Comparison of ENCODE assay signal across 20 mouse cellular contexts in genomic region chr11:106776960-106777359, GRCm38 (mm10). TPM values are rescaled to one million over a fixed set of nuclear protein-coding genes. Genes with fewer than 3 reads are reported as not detected.
DNase-seq lines count a peak whose midpoint lies in the region; ATAC-seq lines count a peak whose summit lies in the region.
"Had no signal": no experiment of that assay in that cellular context is flagged by ENCODE, and none has a peak within 500 bp of the region (broad histone marks: within the 10 kb centered on the region; RNA-seq: fewer than 3 reads in every experiment).

No protein-coding gene starts in this region.

- no peak overlapping the region for H3K9ac ChIP-seq in kidney, embryonic 16.5 days (replicated peaks; ENCODE audit: low read length)
- H3K9ac ChIP-seq: forebrain, embryonic 12.5 days; hindbrain, embryonic 12.5 days; limb, embryonic 13.5 days; lung, embryonic 15.5 days; stomach, embryonic 15.5 days had no signal

- no peak overlapping the region for H3K4me3 ChIP-seq in kidney, embryonic 16.5 days (ENCODE audit: low read length)
- H3K4me3 ChIP-seq: forebrain, embryonic 12.5 days; hindbrain, embryonic 12.5 days; lung, embryonic 15.5 days; stomach, embryonic 15.5 days had no signal

- peaks cover 50% of the 10 kb centered on the region for H3K36me3 ChIP-seq in kidney, embryonic 16.5 days (ENCODE audit: insufficient read depth, low read length)

- no peak overlapping the region for H3K4me2 ChIP-seq in kidney, embryonic 16.5 days (replicated peaks; ENCODE audit: low read depth, low read length)
- H3K4me2 ChIP-seq: forebrain, embryonic 12.5 days; hindbrain, embryonic 12.5 days; stomach, embryonic 15.5 days had no signal

- H3K4me1 ChIP-seq in kidney, embryonic 16.5 days (ENCODE audit: insufficient read depth, low read length): peaks cover 11% of the 10 kb centered on the region; the same call in 1 of the 2 replicates

- H3K27me3 ChIP-seq in kidney, embryonic 16.5 days (ENCODE audit: insufficient read depth, low read length): no peaks in the 10 kb centered on the region
- H3K27me3 ChIP-seq: forebrain, embryonic 12.5 days; hindbrain, embryonic 12.5 days; limb, embryonic 13.5 days; lung, embryonic 15.5 days; Patski; stomach, embryonic 15.5 days had no signal

- ATAC-seq in kidney, embryonic 16.5 days (ENCODE audit: low FRiP score, low TSS enrichment): no peak
- no peak for ATAC-seq in frontal cortex, adult (ENCODE audit: low TSS enrichment)
- ATAC-seq: activated CD4-positive, CD25-positive, alpha-beta regulatory T cell, adult 4 months; inflammation-experienced regulatory T-cells, adult 6 months; Patski had no signal

- H3K9me3 ChIP-seq in kidney, embryonic 16.5 days (ENCODE audit: low read length): no peaks in the 10 kb centered on the region
- H3K9me3 ChIP-seq: forebrain, embryonic 12.5 days; hindbrain, embryonic 12.5 days; limb, embryonic 13.5 days; lung, embryonic 15.5 days; stomach, embryonic 15.5 days had no signal

- WGBS in kidney, embryonic 16.5 days: 84% methylated on average over 4 of the region's 4 CpGs

- peak; percentile 49 for DNase-seq in kidney, adult 11 months
- peak; percentile 51 for DNase-seq in 416B (ENCODE audit: low read depth)
- DNase-seq in kidney, adult 8-10 months: peak; percentile 54 to 63
- peak; percentile 51 for DNase-seq in lung, postnatal 25 days (ENCODE audit: low spot score)
- DNase-seq in thymus, adult 18-20 months: no peak
- DNase-seq: cerebellum, adult 9-11 months; gastrocnemius, postnatal 36 days; right cerebral cortex, adult 18-20 months; spleen, adult 18-20 months; thymus, postnatal 14 days had no signal

- H3K27ac ChIP-seq in kidney, embryonic 16.5 days (ENCODE audit: low read length): no peak overlapping the region
- H3K27ac ChIP-seq: forebrain, embryonic 12.5 days; hindbrain, embryonic 12.5 days; limb, embryonic 13.5 days; lung, embryonic 15.5 days; stomach, embryonic 15.5 days had no signal

RNA-seq across cellular contexts. Expression of gene Polg2, which starts 2.4 kb away (rescaled TPM):
- polyA plus RNA-seq in kidney, embryonic 16.5 days (2015; fragmentation: Nextera tagmentation; extraction: Ambion mirVana): 9.7 and 10.6 TPM in 2 replicates

RNA-seq across cellular contexts. Expression of gene Ddx5, which starts 12.0 kb away (rescaled TPM):
- polyA plus RNA-seq in kidney, embryonic 16.5 days (2015; fragmentation: Nextera tagmentation; extraction: Ambion mirVana): 369 and 372 TPM in 2 replicates

RNA-seq across cellular contexts. Expression of gene Cep95, which starts 12.1 kb away (rescaled TPM):
- 21.9 and 24.4 TPM in 2 replicates for polyA plus RNA-seq in kidney, embryonic 16.5 days (2015; fragmentation: Nextera tagmentation; extraction: Ambion mirVana)

RNA-seq across cellular contexts. Expression of gene Milr1, which starts 25.9 kb away (rescaled TPM):
- polyA plus RNA-seq in kidney, embryonic 16.5 days (2015; fragmentation: Nextera tagmentation; extraction: Ambion mirVana): 1.1 and 1.2 TPM in 2 replicates

RNA-seq across cellular contexts. Expression of gene Pecam1, which starts 26.5 kb away (rescaled TPM):
- polyA plus RNA-seq in kidney, embryonic 16.5 days (2015; fragmentation: Nextera tagmentation; extraction: Ambion mirVana): 74.9 and 75.5 TPM in 2 replicates

Comparison
In these comparisons a context has a peak if more than half of its experiments do, and no peak if none do; other contexts are left out.
1. DNase-seq: peak in kidney, adult 11 months (single experiment), 416B (single experiment), kidney, adult 8-10 months (2 of 2) and lung, postnatal 25 days (single experiment); none in thymus, adult 18-20 months (0 of 2).